Mouse (Mus musculus): ENCODE measurements around the gene Cdh16. TPM values are rescaled to one million over a fixed set of nuclear protein-coding genes. Genes with fewer than 3 reads are reported as not detected.

The Cdh16 gene
- under 1 TPM in 1 of 2 experiments, not detected in 1; 0.33 TPM for polyA plus RNA-seq (2012; fragmentation: generic; extraction: Trizol)

DNA sequence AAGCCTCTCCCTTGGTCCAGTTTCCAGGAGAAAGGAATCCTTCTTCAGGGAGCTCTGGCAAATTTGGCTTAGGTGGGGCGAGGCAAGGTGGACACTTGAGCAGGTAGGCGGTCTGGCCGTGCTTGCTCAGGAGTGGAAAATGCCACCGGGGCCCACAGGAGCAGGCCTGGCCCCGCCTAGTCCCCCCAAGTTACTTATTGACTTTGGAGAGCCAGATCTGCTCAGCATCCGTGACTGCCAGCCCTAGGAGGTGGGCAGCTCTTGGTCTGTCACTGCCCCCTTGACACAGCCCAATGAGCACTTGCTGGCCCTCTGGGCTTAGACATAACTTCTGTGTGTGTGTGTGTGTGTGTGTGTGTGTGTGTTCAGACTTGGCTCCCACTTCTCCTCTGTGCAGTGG is at the start of gene Cdh16:
Gene Cdh16 (minus strand): TSS at position 236 of the 400 bp plus-strand sequence.

DNA sequence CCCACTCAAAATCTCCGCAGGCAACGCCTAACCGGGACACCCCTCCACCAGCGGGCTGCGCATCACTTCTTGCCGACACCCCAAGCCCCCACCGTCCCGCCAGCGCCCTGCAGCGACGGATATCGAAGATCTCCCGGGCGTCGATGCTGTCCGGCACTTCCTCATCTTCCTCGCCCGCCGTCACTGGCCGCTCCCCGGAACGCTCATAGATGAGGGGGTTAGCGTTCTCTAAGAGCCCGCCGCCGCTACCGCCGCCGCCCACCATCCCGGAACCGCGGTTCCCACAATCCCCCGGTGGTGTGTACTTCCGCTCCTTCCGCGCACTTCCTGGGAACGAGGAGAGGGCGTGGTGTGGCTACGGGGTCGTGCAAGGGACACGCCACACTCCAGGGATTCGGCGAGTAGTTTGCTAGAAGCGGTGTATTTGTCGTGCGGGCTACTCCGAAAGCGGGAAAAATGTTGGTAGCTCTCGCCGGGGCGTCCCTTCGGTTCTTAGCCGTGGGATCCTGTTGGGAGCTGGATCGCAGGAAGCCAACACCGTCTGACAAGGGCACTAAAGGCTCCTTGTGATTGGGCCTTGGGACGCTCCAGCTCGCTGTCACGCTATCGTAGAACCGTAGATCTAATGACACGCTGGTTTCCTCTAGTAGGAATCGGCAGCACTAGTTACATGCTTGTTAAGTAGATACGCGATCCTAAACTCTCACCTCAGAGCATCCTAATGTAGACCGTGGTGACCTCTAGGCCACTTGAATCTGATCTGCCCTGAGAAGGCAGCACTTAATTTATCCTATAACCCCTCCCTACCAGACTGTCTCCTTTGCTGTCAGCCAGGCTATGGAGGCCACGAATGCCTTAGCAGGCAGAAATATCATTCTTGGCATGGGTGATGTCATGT is 17.5 kb upstream of the Cdh16 start, which contains the start of gene Ciao2b:
Gene Ciao2b (minus strand): TSS at position 540 of the 898 bp plus-strand sequence.

DNA sequence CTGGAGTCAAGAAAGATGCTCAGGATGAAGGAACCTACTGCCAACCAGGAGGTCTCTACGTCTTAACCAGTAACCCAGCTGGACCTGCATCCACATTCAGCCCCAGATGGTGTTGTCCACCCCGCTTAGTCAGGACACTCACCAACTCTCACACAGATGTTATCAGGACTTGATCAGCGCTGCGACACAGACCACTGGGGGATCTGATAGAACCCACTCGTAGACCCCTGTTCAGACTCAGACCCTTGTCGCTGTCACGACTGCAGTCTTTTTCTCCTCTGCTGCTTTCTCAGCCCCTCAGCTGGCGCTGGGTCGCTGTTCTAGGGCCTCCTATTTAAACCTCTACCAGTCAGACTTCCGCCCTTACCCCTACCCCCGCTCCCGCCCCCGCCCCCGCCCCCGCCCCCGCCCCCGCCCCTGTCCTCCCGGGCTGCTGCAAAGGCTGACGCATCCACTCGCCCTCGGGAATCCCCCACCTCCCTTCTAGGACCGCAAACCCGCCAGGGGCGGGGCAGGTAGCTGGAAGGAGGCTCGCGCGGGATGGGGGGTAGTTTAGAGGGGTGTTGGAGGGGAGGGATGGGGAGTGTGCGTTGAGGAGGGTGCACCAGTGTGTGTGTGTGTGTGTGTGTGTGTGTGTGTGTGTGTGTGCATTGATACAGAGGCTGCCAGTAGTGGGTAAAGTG is 6.9 kb upstream of the Cdh16 start, which contains the start of gene Rrad:
Gene Rrad (minus strand): TSS at position 347 of the 683 bp plus-strand sequence.

DNA sequence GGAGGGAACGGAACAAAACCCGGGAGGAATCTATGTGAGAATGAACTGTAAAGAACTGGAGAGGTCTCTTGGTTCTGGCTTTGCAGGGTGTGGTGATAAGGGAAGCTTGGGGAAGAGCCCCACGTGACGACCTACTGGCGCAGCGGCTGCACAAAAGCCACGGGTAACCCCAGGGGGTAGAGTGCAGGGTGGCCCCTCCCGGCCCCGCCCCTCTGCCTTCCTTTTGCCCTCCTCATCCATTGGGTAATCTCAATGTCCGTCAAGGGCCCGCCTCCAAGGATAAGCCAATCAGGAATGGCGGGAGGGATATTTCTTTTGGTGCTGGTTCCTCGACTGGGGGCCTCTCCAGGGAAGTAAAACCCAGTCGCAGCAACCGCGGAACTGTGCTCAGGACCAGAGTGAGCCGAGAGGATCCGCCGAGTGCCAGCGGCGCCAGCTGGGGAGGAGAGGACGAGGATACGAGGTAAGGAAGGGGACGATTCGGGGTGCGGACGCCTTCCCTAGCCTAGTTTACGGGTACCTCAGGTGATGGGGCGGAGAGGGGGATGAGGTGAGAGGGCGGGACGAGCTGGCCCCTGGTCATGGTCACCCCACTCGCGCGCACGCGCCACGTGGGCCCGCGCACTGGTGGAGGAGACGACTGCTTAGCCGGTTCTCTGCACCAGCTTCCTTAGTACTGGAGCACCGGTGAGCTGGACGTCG is 32.9 kb downstream of the Cdh16 start, which contains the start of gene Pdp2:
Gene Pdp2 (plus strand): TSS at position 319 of the 702 bp plus-strand sequence.

Other genes starting within 250 kb of the Cdh16 start
- 1 to 10 TPM; 4.0 to 7.7 TPM for gene Cmtm4, start 228.6 kb downstream of the Cdh16 start, polyA plus RNA-seq (2012; fragmentation: generic; extraction: Trizol)
- gene Dync1li2, start 181.3 kb downstream of the Cdh16 start, polyA plus RNA-seq (2012; fragmentation: generic; extraction: Trizol) = 10 to 100 TPM in 1 of 2 experiments, 1 to 10 TPM in 1; 2.8 to 28.7 TPM
- not detected for gene Terb1, start 114.5 kb downstream of the Cdh16 start, polyA plus RNA-seq (2012; fragmentation: generic; extraction: Trizol)
- gene Nae1, start 89.8 kb downstream of the Cdh16 start, polyA plus RNA-seq (2012; fragmentation: generic; extraction: Trizol) = 1 to 10 TPM; 1.5 to 9.5 TPM
- gene Car7, start 89.7 kb downstream of the Cdh16 start, polyA plus RNA-seq (2012; fragmentation: generic; extraction: Trizol) = under 1 TPM; 0.09 to 0.51 TPM
- 1 to 10 TPM in 1 of 2 experiments, under 1 TPM in 1; 0.55 to 1.7 TPM for gene Pdp2, start 32.9 kb downstream of the Cdh16 start, polyA plus RNA-seq (2012; fragmentation: generic; extraction: Trizol)
- gene Rrad, start 6.9 kb upstream of the Cdh16 start, polyA plus RNA-seq (2012; fragmentation: generic; extraction: Trizol) = 1 to 10 TPM; 5.0 to 7.6 TPM
- 100 to 1,000 TPM; 111 to 132 TPM for gene Ciao2b, start 17.6 kb upstream of the Cdh16 start, polyA plus RNA-seq (2012; fragmentation: generic; extraction: Trizol)
- gene Ces2a, start 109.6 kb upstream of the Cdh16 start, polyA plus RNA-seq (2012; fragmentation: generic; extraction: Trizol) = not detected
- not detected for gene Ces2b, start 207.2 kb upstream of the Cdh16 start, polyA plus RNA-seq (2012; fragmentation: generic; extraction: Trizol)
- gene Ces2c, start 222.7 kb upstream of the Cdh16 start, polyA plus RNA-seq (2012; fragmentation: generic; extraction: Trizol) = under 1 TPM in 1 of 2 experiments, not detected in 1; 0.02 TPM